Mouse (Mus musculus) neutrophil, adult 5-6 weeks (primary cell): ENCODE results near the gene Gm11027. TPM values are rescaled to one million over a fixed set of nuclear protein-coding genes. Genes with fewer than 3 reads are reported as not detected.
"Not testable (repeated sequence)": the region's sequence is repeated elsewhere in the genome, so short reads cannot be mapped to it uniquely, and the experiment has no call there.

Experiments used
- ATAC-seq: fragments of 151-379, 151-347 bp; 2 replicates; pipeline ENCODE4 v1.8.0; 2017; ENCODE audit warnings: mild to moderate bottlenecking, moderate TSS enrichment; ENCODE audit not compliant: insufficient number of reproducible peaks, poor library complexity, low FRiP score, severe bottlenecking; ENCODE audit errors: extremely low read depth
- total RNA-seq: library from RNA; stranded (forward); fragments of 200-1000 nt; gene quantifications from 2 replicates; pipeline ENCODE4 v1.2.3, GENCODE M21; 2017

The Gm11027 gene
- not detected in 2 replicates for total RNA-seq

GRCm38 (mm10) chr12:116275086-116275485 is at the start of gene Gm11027:
Gene Gm11027 (plus strand): TSS chr12:116275386.
- not testable (repeated sequence) for ATAC-seq

DNA sequence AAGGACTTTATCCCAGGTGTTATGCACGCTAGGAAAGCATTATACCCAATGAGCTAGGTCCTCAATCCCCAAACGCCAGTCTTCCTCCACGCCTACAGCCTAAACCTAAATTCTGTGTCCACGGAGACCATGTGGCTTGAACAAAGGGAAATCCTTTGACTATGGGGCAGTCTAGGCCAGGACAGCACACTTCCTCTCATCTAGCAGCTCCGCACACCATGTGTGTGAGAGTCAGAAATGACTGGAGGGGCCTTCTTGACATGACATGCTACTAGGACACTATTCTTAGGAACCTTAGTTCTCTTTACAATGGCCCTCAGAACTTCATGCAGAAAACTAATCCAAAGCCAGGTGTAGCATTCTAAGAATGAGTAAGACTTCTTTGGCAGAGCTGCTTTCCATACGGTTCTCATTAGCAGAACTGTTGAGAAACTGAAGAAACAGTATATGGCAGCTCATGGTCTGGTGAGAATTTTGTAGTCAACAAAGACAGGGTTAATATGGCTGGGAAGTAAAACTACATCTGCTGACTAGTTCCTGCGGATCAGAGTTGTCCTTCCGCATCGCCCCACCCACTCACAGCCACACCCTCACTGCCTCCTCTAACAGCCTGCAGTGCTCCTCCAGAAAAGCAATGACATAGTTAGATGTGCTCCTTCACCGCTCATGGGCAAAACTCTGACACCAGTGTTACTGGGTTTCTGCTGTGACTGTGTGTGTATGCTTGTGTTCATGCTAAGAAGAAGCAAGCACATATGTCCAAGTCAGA is 48.7 kb upstream of the Gm11027 start:
- ATAC-seq, result no peak

DNA sequence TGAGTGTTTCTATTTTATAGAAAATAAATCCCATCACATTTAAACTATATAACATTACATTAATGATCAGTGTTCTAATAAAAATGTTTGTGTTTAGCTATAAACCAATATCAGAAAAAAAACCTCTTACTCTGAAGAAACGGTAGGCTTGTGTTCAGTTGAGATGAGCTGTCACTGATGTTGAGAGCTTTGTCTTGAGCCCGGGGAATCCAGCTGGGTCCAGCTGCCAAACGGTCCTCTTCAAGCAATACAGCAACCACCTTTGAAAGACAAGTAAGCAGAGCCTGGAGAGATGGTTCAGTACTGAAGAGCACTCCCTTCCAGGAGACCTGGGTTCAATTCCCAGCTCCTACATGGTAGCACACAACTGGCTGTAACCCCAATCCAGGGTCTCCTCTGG is 45.7 kb upstream of the Gm11027 start:
- no peak for ATAC-seq

DNA sequence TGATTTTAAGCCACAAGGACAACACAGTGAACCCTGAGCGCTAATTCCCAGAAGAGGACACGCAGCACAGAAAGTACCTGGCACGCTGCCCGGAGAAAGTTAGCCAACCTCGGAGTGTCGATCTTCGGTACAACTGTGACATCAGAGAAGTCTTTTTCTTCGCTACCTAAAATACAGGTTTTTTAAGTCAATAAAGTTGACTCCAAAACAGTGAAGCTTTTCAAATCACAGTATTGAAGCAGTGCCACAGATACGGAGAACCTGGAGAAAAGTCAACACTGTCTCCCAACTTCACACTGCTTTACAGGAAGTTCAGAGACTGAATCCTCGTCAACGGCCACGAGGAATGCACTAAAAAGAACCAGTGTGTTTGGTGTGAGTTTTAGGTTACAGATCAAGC is 43.6 kb upstream of the Gm11027 start:
- ATAC-seq, result no peak

GRCm38 (mm10) chr12:116232061-116232460 is 43.1 kb upstream of the Gm11027 start:
- no peak for ATAC-seq

GRCm38 (mm10) chr12:116235356-116235755 is 39.8 kb upstream of the Gm11027 start:
- 0 out of 2 replicates have a peak, but pooled peaks have one; percentile 13 for ATAC-seq

- ATAC-seq, result no peak
Measured at GRCm38 (mm10) chr12:116236658-116237057, 38.5 kb upstream of the Gm11027 start.

DNA sequence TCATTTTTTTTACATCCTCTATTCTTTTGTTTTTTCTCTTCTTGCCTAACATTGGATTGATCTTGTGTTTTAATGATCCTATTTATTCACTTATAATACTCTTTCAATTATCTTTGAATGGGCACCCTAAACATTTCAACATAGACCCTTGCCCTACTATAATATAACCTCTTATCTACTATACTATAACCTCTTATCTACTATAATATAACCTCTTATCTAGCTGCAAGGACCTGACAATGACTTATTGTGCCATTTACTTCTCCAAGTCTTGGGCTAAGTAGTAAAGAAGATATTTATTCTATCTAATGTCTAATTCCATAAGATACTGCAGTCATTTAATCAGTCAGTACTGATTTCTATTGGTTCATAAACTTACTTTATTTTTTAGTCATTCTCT is 36.8 kb upstream of the Gm11027 start:
- no peak for ATAC-seq

DNA sequence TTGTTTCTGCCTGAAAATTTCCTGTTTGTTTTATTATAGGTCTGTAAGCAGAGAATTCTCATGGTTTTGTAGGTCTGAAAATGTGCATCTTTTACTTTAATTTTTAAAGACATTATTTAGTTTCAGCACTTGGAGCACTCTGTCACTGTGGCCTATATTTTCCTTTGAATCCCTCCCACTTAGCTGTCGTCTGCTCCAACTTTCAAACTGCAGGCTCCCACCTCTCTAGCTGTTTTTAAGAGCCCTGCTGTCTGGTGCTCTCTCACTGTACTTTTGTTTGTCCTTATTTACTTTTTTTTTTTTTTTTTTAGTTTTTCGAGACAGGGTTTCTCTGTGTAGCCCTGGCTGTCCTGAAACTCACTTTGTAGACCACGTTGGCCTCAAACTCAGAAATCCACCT is 36.4 kb upstream of the Gm11027 start:
- ATAC-seq, result no peak

- no peak for ATAC-seq
Measured at GRCm38 (mm10) chr12:116244601-116245000, 30.6 kb upstream of the Gm11027 start.

DNA sequence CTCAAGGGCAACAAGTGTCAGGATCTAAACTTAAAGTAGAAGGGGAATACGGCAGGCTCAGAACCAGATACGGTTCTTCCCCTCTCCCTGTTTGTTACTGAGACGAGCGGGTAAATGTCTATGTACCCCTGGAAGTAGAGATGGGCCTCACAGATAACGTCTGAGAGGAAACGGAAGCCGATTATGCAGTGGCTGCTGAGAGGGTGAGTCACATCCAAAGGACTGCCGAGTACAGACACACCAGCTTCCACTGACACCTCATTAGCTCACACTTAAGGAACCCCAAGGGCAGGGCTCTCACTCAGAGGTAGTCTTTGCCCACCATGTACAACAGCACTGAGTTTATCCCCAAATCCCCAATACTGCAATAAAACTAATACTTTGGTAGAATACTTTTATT is 20.5 kb upstream of the Gm11027 start:
- ATAC-seq, result no peak

DNA sequence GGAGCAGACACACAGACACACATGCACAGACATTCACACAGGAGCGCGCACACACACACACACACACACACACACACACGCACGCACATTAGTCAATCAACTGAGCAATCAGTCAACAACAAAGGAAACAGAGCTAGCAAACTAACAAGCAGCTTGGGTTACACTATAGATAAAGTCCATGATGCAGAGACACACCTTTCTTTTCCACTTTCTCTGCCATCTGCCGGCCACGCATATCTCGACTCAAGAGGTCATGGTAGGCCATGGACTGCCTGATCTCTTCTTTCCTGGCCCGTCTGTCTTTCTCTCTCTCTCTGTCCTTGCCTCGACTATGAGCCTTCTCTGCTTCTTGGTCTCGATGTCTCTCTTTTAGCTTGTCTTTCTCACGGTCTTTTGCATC is 19.6 kb upstream of the Gm11027 start:
- no peak for ATAC-seq

DNA sequence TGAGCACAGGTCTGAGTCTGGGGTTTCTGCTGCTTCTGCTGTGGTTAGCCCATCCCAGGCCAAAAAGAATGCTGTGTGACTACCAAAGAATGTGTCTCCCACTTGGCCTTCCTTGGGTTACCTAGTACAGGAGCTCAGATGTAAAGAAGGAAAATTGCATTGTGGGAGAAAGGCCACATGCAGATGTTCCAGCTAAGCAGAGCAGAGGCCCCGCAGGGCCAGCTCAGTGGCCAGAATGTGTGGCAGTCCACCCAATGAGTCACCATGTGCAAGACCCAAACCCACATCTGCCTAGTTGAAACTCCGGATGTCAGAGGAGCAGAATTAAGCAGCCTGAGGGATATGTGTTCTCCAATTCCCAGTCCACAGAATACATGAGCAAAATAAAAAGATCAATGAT is 16.9 kb upstream of the Gm11027 start:
- ATAC-seq, result no peak

- ATAC-seq, result peak; percentile 84
Measured at GRCm38 (mm10) chr12:116262555-116263341, 12.4 kb upstream of the Gm11027 start, which contains the start of gene Wdr60. Gene Wdr60 (minus strand): TSS chr12:116263022.

DNA sequence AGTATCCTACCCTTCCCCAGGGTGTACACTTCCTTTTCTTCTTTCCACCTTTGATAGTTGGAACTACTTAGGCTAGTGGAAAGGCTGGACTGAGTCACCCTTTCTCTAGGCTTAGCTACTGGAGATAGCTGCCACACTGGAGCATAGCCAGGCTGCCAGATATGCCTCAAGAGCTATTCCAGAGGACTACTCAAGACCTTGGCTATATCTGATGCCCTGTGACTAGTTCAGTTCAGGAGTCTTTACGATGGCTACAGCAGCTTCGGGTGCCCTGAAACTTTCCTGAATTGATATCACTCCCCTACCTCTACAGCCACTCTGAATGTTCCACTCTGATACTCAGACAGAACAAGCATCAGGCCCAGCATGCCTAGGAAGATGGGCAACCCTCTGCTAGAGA is 10.4 kb upstream of the Gm11027 start:
- ATAC-seq, result no peak

- no peak for ATAC-seq
Measured at GRCm38 (mm10) chr12:116265275-116265674, 9.9 kb upstream of the Gm11027 start.

- ATAC-seq, result peak; percentile 97
Measured at GRCm38 (mm10) chr12:116269450-116269849, 5.7 kb upstream of the Gm11027 start.

- no peak for ATAC-seq
Measured at GRCm38 (mm10) chr12:116270538-116270937, 4.6 kb upstream of the Gm11027 start.

GRCm38 (mm10) chr12:116271071-116271470 is 4.1 kb upstream of the Gm11027 start:
- ATAC-seq, result no peak

- no peak for ATAC-seq
Measured at GRCm38 (mm10) chr12:116273733-116274132, 1.5 kb upstream of the Gm11027 start.
